Mouse (Mus musculus) inflammation-experienced regulatory T-cells, adult 6 months (primary cell): ENCODE measurements at regions not wholly inside any gene's neighbourhood (a gene's known extent, or its start where the extent isn't known, plus 50 kb on each side); places are given as distances from the start of the nearest gene placed in this dataset.

Source experiments
- ATAC-seq: one replicate; pipeline ENCODE4 v1.8.0; 2017

GRCm38 (mm10) chr11:114611690-114612089 lies 56.6 kb upstream of the Rpl38 start:
- no peak for ATAC-seq

GRCm38 (mm10) chr11:114608009-114608408 lies 60.3 kb upstream of the Rpl38 start:
- no peak for ATAC-seq

- no peak for ATAC-seq
These were observed 65.2 kb upstream of the Rpl38 start for GRCm38 (mm10) chr11:114603108-114603507.

GRCm38 (mm10) chr11:114597225-114597624 lies 71.1 kb upstream of the Rpl38 start:
- no peak for ATAC-seq

- no peak for ATAC-seq
These were observed 75.4 kb upstream of the Rpl38 start for GRCm38 (mm10) chr11:114592961-114593360.

- ATAC-seq, result no peak
These were observed 79.8 kb upstream of the Rpl38 start for GRCm38 (mm10) chr11:114588554-114588953.

DNA sequence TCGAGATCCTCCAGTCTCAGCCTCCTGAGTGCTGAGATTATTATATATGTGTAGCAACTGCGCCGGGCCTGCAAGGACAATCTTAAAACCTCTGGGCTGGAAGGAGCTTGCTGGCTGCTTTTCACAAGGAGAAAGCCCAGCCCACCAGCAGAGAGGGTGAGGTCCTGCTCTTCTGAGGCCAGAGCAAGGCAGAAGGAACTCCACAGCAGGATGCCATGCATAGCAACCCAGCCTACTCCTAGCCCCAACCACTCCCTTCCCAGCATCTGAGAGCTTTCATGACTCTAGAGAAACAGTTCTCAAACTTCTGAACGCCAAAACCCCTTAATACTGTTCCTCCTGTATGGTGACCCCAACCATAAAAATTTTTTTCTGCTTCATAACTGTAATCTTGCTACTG lies 80.3 kb upstream of the Rpl38 start:
- ATAC-seq, result no peak

DNA sequence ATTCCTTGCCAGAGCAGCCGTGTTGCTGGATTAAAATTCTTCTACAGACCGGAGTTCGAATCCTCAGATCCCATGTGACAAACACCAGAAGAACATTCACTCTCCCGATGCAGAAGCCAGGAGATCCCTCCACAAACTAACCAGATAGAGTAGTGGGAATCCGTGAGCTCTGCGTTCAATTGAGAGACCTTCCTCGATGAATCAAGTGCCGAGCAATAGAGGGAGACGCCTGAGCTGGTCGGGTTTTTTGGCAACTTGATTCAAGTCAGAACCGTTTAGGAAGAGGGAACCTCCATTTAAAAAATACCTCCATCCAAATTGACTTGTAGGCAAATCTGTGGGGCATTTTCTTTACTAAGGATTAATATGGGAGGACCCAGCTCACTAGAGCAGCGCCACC lies 81.9 kb upstream of the Rpl38 start:
- ATAC-seq, result no peak

GRCm38 (mm10) chr11:114584804-114585203 lies 83.5 kb upstream of the Rpl38 start:
- ATAC-seq, result no peak

GRCm38 (mm10) chr11:114584146-114584545 lies 84.2 kb upstream of the Rpl38 start:
- ATAC-seq, result no peak

DNA sequence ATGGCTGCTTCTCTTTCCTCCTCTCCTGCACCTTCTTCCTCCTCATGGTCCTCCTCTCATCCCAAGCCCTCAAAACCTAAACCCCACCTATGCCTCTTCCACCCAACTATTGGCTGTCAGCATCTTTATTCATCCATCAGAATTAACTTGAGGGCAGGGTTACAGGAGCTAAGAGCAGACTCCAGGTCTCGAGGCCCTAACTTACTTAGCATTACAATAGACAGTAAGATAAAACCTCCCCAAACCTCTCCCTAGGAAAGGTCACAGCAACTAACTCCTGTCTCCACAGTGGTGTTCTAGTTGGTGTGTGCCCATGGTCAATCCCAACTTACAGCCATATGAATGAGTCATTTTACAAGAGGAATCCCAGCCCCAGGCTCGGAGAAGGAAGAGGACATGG lies 88.3 kb upstream of the Rpl38 start:
- ATAC-seq, result no peak

DNA sequence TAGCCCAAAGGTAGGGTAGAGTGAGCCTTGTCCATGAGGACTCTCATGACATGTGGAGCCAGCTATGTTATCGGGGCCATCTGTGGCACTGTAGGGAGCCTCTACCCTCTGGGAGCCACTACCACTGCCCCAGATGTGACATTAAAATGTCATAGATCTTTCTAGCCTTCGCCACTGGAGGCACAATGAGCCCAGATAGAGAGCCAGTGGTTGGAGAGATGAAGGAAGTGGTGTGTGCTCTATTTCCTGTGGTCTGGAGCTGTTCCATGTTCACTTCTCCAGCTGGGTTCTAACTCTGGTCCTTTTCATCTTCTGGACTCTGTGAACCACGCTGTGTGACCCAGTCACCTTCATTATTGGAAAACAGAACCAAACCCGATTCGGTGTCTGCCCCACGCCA lies 89.8 kb upstream of the Rpl38 start:
- no peak for ATAC-seq

GRCm38 (mm10) chr11:114576803-114577202 lies 91.5 kb upstream of the Rpl38 start:
- no peak for ATAC-seq

GRCm38 (mm10) chr11:114571144-114571869 lies 97.0 kb upstream of the Rpl38 start:
- ATAC-seq, result no peak

DNA sequence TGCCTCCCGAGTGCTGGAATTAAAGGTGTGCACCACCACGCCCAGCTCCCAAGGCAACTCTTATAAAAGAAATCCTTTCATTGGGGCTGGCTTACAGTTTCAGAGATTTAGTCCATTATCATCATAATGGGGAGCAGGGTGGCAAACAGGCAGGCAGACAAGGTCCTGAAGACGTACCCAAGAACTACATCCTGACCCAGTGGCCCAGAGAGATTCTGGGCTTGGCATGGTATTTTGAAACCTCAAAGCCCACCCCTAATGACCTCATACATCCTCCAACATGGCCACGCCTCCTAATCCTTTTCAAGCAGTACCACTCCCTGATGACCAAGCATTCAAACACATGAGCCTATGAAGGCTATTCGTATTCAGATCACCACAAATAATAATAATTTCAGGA lies 98.2 kb upstream of the Rpl38 start:
- ATAC-seq, result no peak

- no peak for ATAC-seq
These were observed 100.2 kb upstream of the Rpl38 start for GRCm38 (mm10) chr11:114567814-114568800.

- ATAC-seq, result no peak
These were observed 101.1 kb upstream of the Rpl38 start for GRCm38 (mm10) chr11:114567045-114567780.

DNA sequence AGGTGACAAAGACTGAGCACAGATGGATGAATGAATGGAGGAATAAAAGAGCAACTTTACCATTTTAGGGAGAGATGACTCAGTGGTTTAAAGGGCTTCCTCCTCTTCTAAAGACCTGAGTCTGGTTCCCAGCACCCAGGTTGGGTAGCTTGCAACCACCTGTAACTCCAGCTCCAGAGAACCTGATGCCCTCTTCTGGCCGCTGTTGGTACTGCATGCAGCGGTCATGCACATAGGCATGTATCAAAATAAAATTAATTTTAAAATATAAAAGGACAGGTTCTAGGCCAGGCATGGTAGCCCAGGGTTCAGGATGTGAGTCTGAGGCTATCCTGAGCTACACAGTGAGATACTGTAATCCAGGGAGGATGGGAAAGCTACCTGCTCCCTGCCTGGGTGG lies 103.4 kb upstream of the Rpl38 start:
- ATAC-seq, result no peak

- no peak for ATAC-seq
These were observed 105.2 kb upstream of the Rpl38 start for GRCm38 (mm10) chr11:114563172-114563571.

DNA sequence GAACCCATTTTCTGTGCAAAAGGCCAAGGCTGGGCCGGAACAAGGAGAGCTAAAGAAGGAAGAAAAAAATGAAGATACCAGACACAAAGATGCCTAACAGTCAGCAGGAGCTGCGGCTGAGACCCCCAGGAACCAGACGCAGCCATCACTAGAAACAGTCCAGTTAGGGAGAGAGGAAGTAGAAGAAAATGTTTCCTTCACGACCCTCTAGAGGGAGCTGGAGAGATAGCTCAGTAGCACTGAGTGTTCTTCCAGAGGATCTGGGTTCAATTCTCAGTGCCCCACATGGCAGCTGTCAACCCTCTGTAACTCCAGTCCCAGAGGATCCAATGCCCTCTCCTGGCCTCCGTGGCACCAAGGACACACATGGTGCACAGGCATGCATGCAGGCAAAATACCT lies 113.7 kb upstream of the Rpl38 start:
- no peak for ATAC-seq

- ATAC-seq, result peak; percentile 52
These were observed 114.3 kb upstream of the Rpl38 start for GRCm38 (mm10) chr11:114553992-114554391.

GRCm38 (mm10) chr11:114552176-114552575 lies 116.1 kb upstream of the Rpl38 start:
- ATAC-seq, result no peak

DNA sequence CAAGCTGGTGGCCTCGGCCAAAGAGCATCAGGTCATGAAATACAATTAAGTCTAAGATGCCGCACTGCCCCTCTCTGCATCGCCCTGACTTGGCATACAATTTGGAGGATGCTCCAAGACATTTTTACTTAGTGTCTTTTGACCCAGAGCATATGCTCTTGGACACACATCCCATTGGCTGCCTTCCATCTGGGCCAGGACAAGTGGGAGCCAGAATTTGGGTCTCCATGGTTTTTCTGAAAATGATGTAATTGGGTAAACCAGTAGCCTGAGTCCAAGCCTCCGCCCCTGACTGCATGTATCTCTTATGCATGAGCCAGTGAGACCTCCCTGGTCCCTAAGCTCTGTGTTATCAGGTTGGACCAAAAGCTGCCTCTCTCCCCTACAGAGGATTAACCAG lies 117.1 kb upstream of the Rpl38 start:
- no peak for ATAC-seq
